Mouse (Mus musculus) heart, embryonic 14.5 days (tissue): ENCODE measurements at regions not wholly inside any gene's neighbourhood (a gene's known extent, or its start where the extent isn't known, plus 50 kb on each side); places are given as distances from the start of the nearest gene placed in this dataset.

Experiments used
- ATAC-seq: fragments of 200-750 bp; cut with Nextera tagmentation; 2 replicates; pipeline ENCODE4 v1.8.0; 2017; ENCODE audit warnings: low read depth, moderate TSS enrichment; ENCODE audit not compliant: insufficient number of reproducible peaks, insufficient read depth, low FRiP score
- H3K27ac ChIP-seq, 2 experiments: fragments of 200-500 bp in 1 of 2; fragments of 300-500 bp in 1 of 2; sonication (generic) in 1 of 2; replicated peaks in 1 of 2; 2 replicates each; pipeline ENCODE4 v1.5.1; 2012 to 2014; ENCODE audit warnings: low read depth in 2 of 2, low read length in 2 of 2, control low read depth in 1 of 2, mild to moderate bottlenecking in 1 of 2, mixed read lengths in 1 of 2; ENCODE audit not compliant: control insufficient read depth in 1 of 2, insufficient read depth in 1 of 2
- H3K27me3 ChIP-seq: fragments of 300-500 bp; sonication (generic); 2 replicates; pipeline ENCODE4 v1.6.1; 2014; ENCODE audit warnings: mild to moderate bottlenecking, low read length, control low read depth; ENCODE audit not compliant: control insufficient read depth, insufficient read depth
- H3K36me3 ChIP-seq: fragments of 300-500 bp; sonication (generic); 2 replicates; pipeline ENCODE4 v1.6.1; 2014; ENCODE audit warnings: mild to moderate bottlenecking, control low read depth, low read length, mixed read lengths; ENCODE audit not compliant: control insufficient read depth, insufficient read depth
- H3K4me1 ChIP-seq, 2 experiments: fragments of 200-500 bp in 1 of 2; fragments of 300-500 bp in 1 of 2; sonication (generic) in 1 of 2; 2 replicates each; pipeline ENCODE4 v1.6.1; 2012 to 2014; ENCODE audit warnings: low read length in 2 of 2, control low read depth in 1 of 2, mixed read lengths in 1 of 2; ENCODE audit not compliant: control insufficient read depth in 2 of 2, insufficient read depth in 2 of 2
- H3K4me2 ChIP-seq: fragments of 300-500 bp; sonication (generic); 2 replicates; pipeline ENCODE4 v1.6.1; 2014; ENCODE audit warnings: mild to moderate bottlenecking, low read length
- H3K4me3 ChIP-seq, 2 experiments: fragments of 200-500 bp in 1 of 2; fragments of 300-500 bp in 1 of 2; sonication (generic) in 1 of 2; 2 replicates each; pipeline ENCODE4 v1.5.1; 2012 to 2014; ENCODE audit warnings: low read length in 2 of 2, mild to moderate bottlenecking in 2 of 2, control low read depth in 1 of 2, low read depth in 1 of 2, moderate library complexity in 1 of 2; ENCODE audit not compliant: control insufficient read depth in 1 of 2, insufficient read depth in 1 of 2
- H3K9ac ChIP-seq: fragments of 300-500 bp; sonication (generic); 2 replicates; pipeline ENCODE4 v1.6.1; 2014; ENCODE audit warnings: mild to moderate bottlenecking, low read length
- H3K9me3 ChIP-seq: fragments of 300-500 bp; sonication (generic); 2 replicates; pipeline ENCODE4 v1.6.1; 2016; ENCODE audit warnings: low read length, control low read depth; ENCODE audit not compliant: control insufficient read depth
- WGBS: fragments of 180-500 bp; shearing (Covaris S2); extraction: QIAGEN DNeasy Blood & Tissue Kit; methylation state at CpG from one replicate; pipeline ENCODE4 v1.1.7; 2014; 5-methylcytosine and 5-hydroxymethylcytosine counted together

DNA sequence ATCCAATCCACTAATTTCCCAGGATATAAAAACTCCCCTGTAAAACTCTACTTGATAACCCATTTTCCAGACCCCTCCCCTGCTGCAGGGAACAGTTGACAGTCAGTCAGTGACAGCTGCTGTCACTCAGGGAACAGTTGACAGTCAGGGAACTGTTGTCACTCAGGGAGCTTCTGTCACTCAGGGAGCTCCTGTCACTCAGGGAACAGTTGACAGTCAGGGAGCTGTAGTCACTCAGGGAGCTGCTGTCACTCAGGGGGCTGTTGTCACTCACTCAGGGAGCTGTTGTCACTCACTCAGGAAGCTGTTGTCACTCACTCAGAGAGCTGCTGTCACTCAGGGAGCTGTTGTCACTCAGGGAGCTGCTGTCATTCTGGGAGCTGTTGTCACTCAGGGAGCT is 214.3 kb upstream of the 1700012A03Rik start:
- Histone ChIP-seq H3K36me3 (no peaks in the 10 kb centered on the region), H3K9ac (no peak overlapping the region), H3K9me3 (0 out of 2 replicates have a peak, but pooled peaks cover 9% of the 10 kb centered on the region), H3K27me3 (no peaks in the 10 kb centered on the region), H3K27ac (no peak overlapping the region), H3K4me1 (no peaks in the 10 kb centered on the region), H3K4me2 (no peak overlapping the region), H3K4me3 (no peak overlapping the region)
- ATAC-seq = no peak

DNA sequence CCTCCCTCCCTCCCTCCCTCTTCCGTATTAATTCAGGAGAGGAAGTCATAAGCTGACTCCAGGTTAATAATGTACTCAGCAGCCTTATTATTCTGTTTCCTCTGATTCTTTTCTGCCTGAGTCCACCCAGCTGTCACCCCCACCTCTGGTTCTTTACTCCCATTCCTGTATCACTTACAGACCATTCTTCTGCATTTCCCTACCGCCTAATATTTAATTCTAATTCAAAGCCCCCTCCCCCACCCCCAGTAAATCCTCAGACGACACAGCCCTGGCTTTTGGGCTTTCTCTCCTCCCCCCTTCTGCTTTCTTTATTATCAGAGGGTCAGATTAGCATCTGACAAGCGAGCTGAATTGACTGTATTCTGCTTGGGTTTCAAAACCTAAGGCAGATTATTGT is 215.5 kb upstream of the 1700012A03Rik start:
- Histone ChIP-seq H3K4me3 (no peak overlapping the region), H3K9me3 (0 out of 2 replicates have a peak, but pooled peaks cover 9% of the 10 kb centered on the region), H3K9ac (no peak overlapping the region), H3K27me3 (no peaks in the 10 kb centered on the region), H3K4me2 (no peak overlapping the region), H3K4me1 (no peaks in the 10 kb centered on the region), H3K27ac (no peak overlapping the region), H3K36me3 (no peaks in the 10 kb centered on the region)
- WGBS = 27% methylated on average over 4 of the region's 4 CpGs
- ATAC-seq = no peak

DNA sequence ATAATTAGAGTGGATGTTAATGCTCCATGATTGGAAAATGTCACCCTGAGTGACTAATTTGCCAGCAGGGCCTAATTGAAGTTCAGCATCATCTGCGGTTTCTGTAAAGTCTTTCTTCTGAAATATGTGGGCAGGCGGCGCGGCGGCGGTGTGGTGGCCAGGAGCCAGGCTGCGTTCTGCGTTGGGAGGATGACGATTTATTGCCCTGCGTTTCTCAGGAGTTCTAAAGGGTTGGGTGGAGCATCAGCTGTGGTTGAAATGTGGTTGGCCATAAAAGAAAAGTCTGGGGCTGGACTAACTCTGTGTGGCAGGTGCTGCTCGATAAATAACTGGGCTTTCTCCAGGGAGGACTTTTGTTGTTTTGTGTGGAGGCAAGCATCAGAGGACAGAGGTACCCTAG is 219.4 kb upstream of the 1700012A03Rik start:
- WGBS = 89% methylated on average over 11 of the region's 11 CpGs
- no peaks in the 10 kb centered on the region for H3K36me3 ChIP-seq

DNA sequence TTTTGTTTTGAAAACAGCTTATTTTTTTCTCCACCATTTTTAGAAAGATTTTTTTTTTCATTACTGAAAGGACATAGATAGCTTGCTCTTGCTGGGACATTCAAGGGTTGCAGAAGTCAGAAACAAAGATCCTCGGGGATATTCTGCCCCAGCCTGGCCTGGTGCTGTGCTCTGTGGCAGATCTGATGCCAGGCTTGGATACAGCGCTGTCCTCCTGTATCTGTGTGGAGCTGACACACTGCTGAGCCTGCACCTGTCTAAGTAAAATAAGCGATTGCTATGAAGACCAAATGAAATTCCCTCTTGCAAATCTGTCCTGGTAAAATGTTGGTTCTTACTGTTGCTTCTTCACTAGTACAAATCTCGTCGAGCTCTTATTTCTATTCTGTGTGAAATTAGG is 226.4 kb upstream of the 1700012A03Rik start:
- Histone ChIP-seq H3K27ac (no peak overlapping the region), H3K9me3 (no peaks in the 10 kb centered on the region), H3K36me3 (no peaks in the 10 kb centered on the region), H3K4me2 (no peak overlapping the region), H3K27me3 (no peaks in the 10 kb centered on the region), H3K9ac (no peak overlapping the region), H3K4me3 (no peak overlapping the region), H3K4me1 (no peaks in the 10 kb centered on the region)
- ATAC-seq = no peak
- 75% methylated on average over 5 of the region's 5 CpGs for WGBS

More for the DNA sequence above, 219.4 kb upstream of the 1700012A03Rik start:
- no peak overlapping the region for H3K4me2 ChIP-seq
- no peak for ATAC-seq
- H3K4me3 ChIP-seq = no peak overlapping the region
- H3K4me1 ChIP-seq = 0 out of 4 replicates have a peak, but pooled peaks cover 0 to 7% of the 10 kb centered on the region in 2 experiments
- H3K9me3 ChIP-seq = 0 out of 2 replicates have a peak, but pooled peaks cover under 1% of the 10 kb centered on the region
- H3K27ac ChIP-seq = no peak overlapping the region
- H3K9ac ChIP-seq = no peak overlapping the region
- H3K27me3 ChIP-seq = no peaks in the 10 kb centered on the region

DNA sequence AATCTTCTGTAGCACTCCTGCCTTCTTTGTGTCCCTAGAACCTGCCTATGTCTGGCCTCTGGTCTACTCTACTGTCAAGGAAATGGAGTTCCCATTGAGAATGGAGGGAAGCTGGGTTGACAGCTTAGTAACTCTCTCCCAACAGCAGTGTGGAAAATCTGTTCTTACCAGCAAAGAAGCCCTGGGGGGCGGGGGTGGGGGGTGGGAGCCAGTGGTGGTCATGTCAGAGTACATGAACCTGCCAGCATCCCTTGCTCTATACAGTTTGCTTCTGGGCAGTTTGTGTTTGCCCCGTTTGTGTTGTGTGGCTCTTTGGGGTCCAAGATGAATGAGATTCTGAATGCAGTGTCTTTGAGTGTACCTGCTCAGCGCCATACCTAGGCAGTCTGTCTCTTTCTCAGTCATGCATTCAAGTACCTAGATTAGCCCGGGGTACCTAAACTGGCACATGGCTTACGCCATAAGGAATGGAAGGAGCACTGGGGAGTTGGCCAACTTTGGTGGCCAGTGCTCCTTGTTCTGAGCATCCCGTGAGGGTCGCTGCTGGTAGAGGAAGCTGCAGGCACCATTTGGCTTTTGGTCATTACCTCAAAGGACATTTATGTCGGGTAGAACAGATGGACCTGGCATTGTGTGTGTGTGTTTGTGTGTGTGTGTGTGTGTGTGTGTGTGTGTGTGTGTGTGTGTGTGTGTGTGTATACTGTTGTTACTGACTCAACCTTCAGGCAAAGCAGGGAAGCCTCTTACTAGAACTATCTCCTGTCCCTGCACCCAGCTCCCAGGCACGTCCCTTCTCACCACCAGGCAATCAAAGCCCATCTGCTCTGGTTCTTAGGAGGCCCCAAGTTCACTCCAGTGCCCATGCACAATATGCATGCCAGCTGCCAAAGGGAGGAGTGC is 227.6 kb upstream of the 1700012A03Rik start:
- Histone ChIP-seq H3K4me1 (no peaks in the 10 kb centered on the region), H3K27me3 (no peaks in the 10 kb centered on the region), H3K27ac (no peak overlapping the region), H3K9me3 (no peaks in the 10 kb centered on the region), H3K9ac (no peak overlapping the region), H3K4me3 (no peak overlapping the region), H3K36me3 (no peaks in the 10 kb centered on the region), H3K4me2 (no peak overlapping the region)
- ATAC-seq = no peak
- WGBS = 80% methylated on average over 9 of the region's 9 CpGs

DNA sequence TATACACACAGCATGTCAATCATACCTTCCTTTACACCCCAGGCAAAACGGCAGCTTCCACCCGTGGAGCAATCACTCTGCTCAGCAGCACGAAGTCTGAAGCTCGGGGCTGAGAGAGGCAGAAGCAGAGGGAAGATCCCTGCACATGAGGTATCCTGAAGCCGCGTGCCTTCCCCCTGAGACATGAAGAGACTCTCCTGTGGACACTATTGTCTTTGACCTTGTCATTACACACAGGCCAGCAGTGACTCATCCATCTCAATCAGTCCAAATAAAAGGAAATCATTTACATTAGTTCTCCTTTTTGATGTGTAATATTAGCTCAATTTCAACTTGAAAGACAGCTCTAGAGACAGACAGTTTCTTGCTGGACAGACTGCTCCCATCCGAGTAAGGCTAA is 228.4 kb upstream of the 1700012A03Rik start:
- Histone ChIP-seq H3K36me3 (no peaks in the 10 kb centered on the region), H3K27ac (no peak overlapping the region), H3K9me3 (no peaks in the 10 kb centered on the region), H3K9ac (no peak overlapping the region), H3K27me3 (no peaks in the 10 kb centered on the region), H3K4me2 (no peak overlapping the region), H3K4me1 (no peaks in the 10 kb centered on the region), H3K4me3 (no peak overlapping the region)
- 52% methylated on average over 7 of the region's 7 CpGs for WGBS
- ATAC-seq = no peak

DNA sequence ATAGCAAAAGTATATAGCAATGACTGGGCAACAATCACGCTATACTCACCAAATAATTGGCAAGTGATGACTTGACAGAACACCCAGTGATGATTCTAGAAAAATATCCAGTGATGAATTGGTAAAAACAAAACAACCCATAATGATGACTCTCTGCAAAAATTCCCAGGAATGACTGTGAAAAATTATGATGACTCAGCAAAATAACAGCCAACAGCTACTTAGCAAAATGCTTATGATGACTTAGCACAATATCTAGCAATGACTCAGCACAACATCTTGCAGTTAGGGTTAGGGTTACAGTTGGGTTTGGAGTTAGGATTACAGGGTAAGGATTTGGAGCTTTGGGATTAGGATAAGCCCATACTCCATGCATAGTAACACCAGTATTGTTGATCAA is 232.4 kb upstream of the 1700012A03Rik start:
- no peak for ATAC-seq
- Histone ChIP-seq H3K4me1 (no peaks in the 10 kb centered on the region), H3K9me3 (no peaks in the 10 kb centered on the region), H3K27me3 (no peaks in the 10 kb centered on the region), H3K4me3 (no peak overlapping the region), H3K9ac (no peak overlapping the region), H3K4me2 (no peak overlapping the region), H3K36me3 (no peaks in the 10 kb centered on the region), H3K27ac (no peak overlapping the region)
- 91% methylated on average over 1 of the region's 1 CpGs for WGBS

DNA sequence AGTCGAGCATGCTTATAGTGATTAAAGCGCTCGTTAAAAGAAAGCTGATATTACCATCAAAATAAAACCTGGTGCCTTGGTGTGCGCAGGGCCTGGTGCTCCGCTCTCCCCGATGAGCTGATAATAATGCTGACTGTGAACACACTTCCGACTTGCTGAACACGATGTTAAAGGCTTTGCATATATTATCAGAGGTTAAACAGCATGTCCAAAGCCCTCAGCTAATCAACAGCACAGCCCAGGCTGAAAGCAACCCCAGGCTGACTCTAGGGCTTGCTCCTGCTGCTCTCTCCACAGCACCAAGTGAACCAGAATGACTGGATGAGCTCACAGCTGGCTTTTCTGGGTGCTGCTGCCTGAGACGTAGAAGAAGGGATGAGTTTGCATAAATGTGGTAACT is 238.2 kb upstream of the 1700012A03Rik start:
- no peaks in the 10 kb centered on the region for H3K9me3 ChIP-seq
- peaks cover 2 to 9% of the 10 kb centered on the region in 2 experiments; a peak in 3 of 4 replicates for H3K4me1 ChIP-seq
- no peak for ATAC-seq
- no peak overlapping the region for H3K27ac ChIP-seq
- H3K36me3 ChIP-seq = no peaks in the 10 kb centered on the region
- H3K9ac ChIP-seq = no peak overlapping the region
- H3K4me3 ChIP-seq = no peak overlapping the region
- no peak overlapping the region for H3K4me2 ChIP-seq
- WGBS = 56% methylated on average over 9 of the region's 9 CpGs
- H3K27me3 ChIP-seq = no peaks in the 10 kb centered on the region
